Mouse (Mus musculus) myocyte (in vitro differentiated cells): ENCODE results near the gene Iqschfp.
A peak's percentile ranks its signal among the peaks of the same experiment; 100 is the strongest.

Experiments used
- CEBPB ChIP-seq: IDR thresholded peaks from 2 replicates; pipeline ENCODE4 v1.6.1; 2011; ENCODE audit warnings: mild to moderate bottlenecking, moderate library complexity; ENCODE audit not compliant: poor library complexity, insufficient read depth, severe bottlenecking
- TCF12 ChIP-seq: IDR thresholded peaks from one replicate; pipeline ENCODE4 v1.6.1; 2011; ENCODE audit warnings: mild to moderate bottlenecking, control low read depth; ENCODE audit not compliant: poor library complexity, insufficient read depth, severe bottlenecking

- TF ChIP-seq CEBPB (no peak), TCF12 (peak; percentile 3)
Observed at GRCm38 (mm10) chr3:68656607-68657352, 764.7 kb downstream of the Iqschfp start.
